Mouse (Mus musculus): ENCODE measurements around the gene Gm9602. TPM values are rescaled to one million over a fixed set of nuclear protein-coding genes. Genes with fewer than 3 reads are reported as not detected.
"Not testable (repeated sequence)": the region's sequence is repeated elsewhere in the genome, so short reads cannot be mapped to it uniquely, and the experiment has no call there.

Gene Gm9602
- polyA plus RNA-seq (2015; fragmentation: Nextera tagmentation; extraction: Ambion mirVana), result not detected in 2 replicates

GRCm38 (mm10) chr14:4776037-4776436, at the start of gene Gm9602:
Gm9602 (plus strand) TSS chr14:4776337.
- not testable (repeated sequence) for H3K36me3 ChIP-seq (ENCODE audit: control insufficient read depth, insufficient read depth); H3K4me1 ChIP-seq (replicated peaks; ENCODE audit: control insufficient read depth, insufficient read depth, low read length); ATAC-seq; H3K9me3 ChIP-seq (ENCODE audit: control insufficient read depth, low read length); H3K27me3 ChIP-seq (replicated peaks; ENCODE audit: control insufficient read depth, insufficient read depth, low read length); H3K4me2 ChIP-seq (ENCODE audit: low read length); H3K9ac ChIP-seq (replicated peaks; ENCODE audit: low read depth, low read length); H3K4me3 ChIP-seq (replicated peaks; ENCODE audit: low read length); H3K27ac ChIP-seq (ENCODE audit: low read length)
- WGBS, result 100% methylated on average over 1 of the region's 2 CpGs

- not testable (repeated sequence) for H3K9me3 ChIP-seq (ENCODE audit: control insufficient read depth, low read length); H3K4me3 ChIP-seq (replicated peaks; ENCODE audit: low read length); H3K36me3 ChIP-seq (ENCODE audit: control insufficient read depth, insufficient read depth); H3K9ac ChIP-seq (replicated peaks; ENCODE audit: low read depth, low read length); H3K4me1 ChIP-seq (replicated peaks; ENCODE audit: control insufficient read depth, insufficient read depth, low read length); H3K27me3 ChIP-seq (replicated peaks; ENCODE audit: control insufficient read depth, insufficient read depth, low read length); ATAC-seq; H3K27ac ChIP-seq (ENCODE audit: low read length); H3K4me2 ChIP-seq (ENCODE audit: low read length)
- 87% methylated on average over 6 of the region's 6 CpGs for WGBS
Observed at GRCm38 (mm10) chr14:4806421-4806820, 30.3 kb downstream of the Gm9602 start.

- H3K4me3 ChIP-seq (replicated peaks; ENCODE audit: low read length); H3K9ac ChIP-seq (replicated peaks; ENCODE audit: low read depth, low read length); H3K9me3 ChIP-seq (ENCODE audit: control insufficient read depth, low read length); H3K4me1 ChIP-seq (replicated peaks; ENCODE audit: control insufficient read depth, insufficient read depth, low read length); H3K4me2 ChIP-seq (ENCODE audit: low read length); H3K27me3 ChIP-seq (replicated peaks; ENCODE audit: control insufficient read depth, insufficient read depth, low read length); H3K36me3 ChIP-seq (ENCODE audit: control insufficient read depth, insufficient read depth); H3K27ac ChIP-seq (ENCODE audit: low read length); ATAC-seq: not testable (repeated sequence)
- WGBS, result 99% methylated on average over 4 of the region's 7 CpGs
Observed at GRCm38 (mm10) chr14:4821950-4822349, 45.8 kb downstream of the Gm9602 start.

Other genes starting within 250 kb of the Gm9602 start
- not detected in 2 replicates for gene Gm3047, start 220.9 kb upstream of the Gm9602 start, polyA plus RNA-seq (2015; fragmentation: Nextera tagmentation; extraction: Ambion mirVana)
- gene Gm8159, start 144.0 kb upstream of the Gm9602 start, polyA plus RNA-seq (2015; fragmentation: Nextera tagmentation; extraction: Ambion mirVana), result not detected in 2 replicates
- gene Gm3239, start 112.1 kb upstream of the Gm9602 start, polyA plus RNA-seq (2015; fragmentation: Nextera tagmentation; extraction: Ambion mirVana), result 0.61 and 0.86 TPM in 2 replicates
- gene Gm7876, start 67.1 kb upstream of the Gm9602 start, polyA plus RNA-seq (2015; fragmentation: Nextera tagmentation; extraction: Ambion mirVana), result not detected in 2 replicates
- 1.6 and 1.7 TPM in 2 replicates for gene Gm3252, start 49.6 kb upstream of the Gm9602 start, polyA plus RNA-seq (2015; fragmentation: Nextera tagmentation; extraction: Ambion mirVana)
- not detected in 2 replicates for gene Gm3269, start 61.8 kb downstream of the Gm9602 start, polyA plus RNA-seq (2015; fragmentation: Nextera tagmentation; extraction: Ambion mirVana)
- gene Gm3264, start 79.2 kb downstream of the Gm9602 start, polyA plus RNA-seq (2015; fragmentation: Nextera tagmentation; extraction: Ambion mirVana), result 2.2 and 4.9 TPM in 2 replicates
- not detected in 2 replicates for gene Gm3278, start 116.1 kb downstream of the Gm9602 start, polyA plus RNA-seq (2015; fragmentation: Nextera tagmentation; extraction: Ambion mirVana)
- not detected in 2 replicates for gene Gm8297, start 207.6 kb downstream of the Gm9602 start, polyA plus RNA-seq (2015; fragmentation: Nextera tagmentation; extraction: Ambion mirVana)
- gene Gm3298, start 239.6 kb downstream of the Gm9602 start, polyA plus RNA-seq (2015; fragmentation: Nextera tagmentation; extraction: Ambion mirVana), result not detected in 2 replicates

Measured in forebrain, embryonic 16.5 days (tissue).